Mouse (Mus musculus) cortical plate, adult 2 months (tissue): ENCODE results near the gene Cog3.

Experiments
- CTCF ChIP-seq: fragments of 200-500 bp; IDR thresholded peaks from 2 replicates; pipeline ENCODE4 v1.5.1; 2011; ENCODE audit warnings: mild to moderate bottlenecking, control low read depth, low read length; ENCODE audit not compliant: insufficient read depth; ENCODE audit errors: extremely low read depth
- POLR2A ChIP-seq: fragments of 200-500 bp; IDR thresholded peaks from 2 replicates; pipeline ENCODE4 v1.6.1; 2011; ENCODE audit warnings: mild to moderate bottlenecking, low read length, control low read depth; ENCODE audit not compliant: insufficient read depth; ENCODE audit errors: extremely low read depth

DNA sequence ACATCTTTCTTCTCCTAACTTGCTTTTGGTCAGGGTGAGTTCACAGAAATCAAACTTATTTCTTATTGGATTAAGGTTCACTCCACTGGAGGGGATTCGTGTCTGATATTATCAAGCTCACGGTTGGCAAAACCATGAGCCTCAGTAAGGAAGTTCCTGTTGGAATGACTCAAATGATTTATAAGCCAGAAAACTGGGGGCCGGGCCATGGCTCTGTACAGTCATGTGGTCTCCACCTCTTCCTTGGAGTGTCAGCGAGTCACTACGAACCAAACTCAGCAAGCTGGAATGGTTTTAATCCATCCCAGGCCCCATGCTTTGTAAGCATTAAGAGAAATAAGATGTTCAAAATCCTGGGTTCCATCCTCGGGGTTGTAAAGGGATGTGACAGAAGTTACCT is 2.7 kb upstream of the Cog3 start:
- TF ChIP-seq CTCF (no peak), POLR2A (no peak)
